Mouse (Mus musculus) liver, postnatal 0 days (tissue): Measurements from ENCODE around the gene Mroh2a. TPM values are rescaled to one million over a fixed set of nuclear protein-coding genes. Genes with fewer than 3 reads are reported as not detected.
A peak's percentile ranks its signal among the peaks of the same experiment; 100 is the strongest.

Experiments
- ATAC-seq: fragments of 200-750 bp; cut with Nextera tagmentation; 2 replicates; pipeline ENCODE4 v1.8.0; 2017; ENCODE audit warnings: mild to moderate bottlenecking, moderate library complexity
- DNase-seq: peaks from one replicate; pipeline ENCODE4 v3.0.0-alpha.2; 2016
- H3K27ac ChIP-seq: fragments of 300-500 bp; sonication (generic); 2 replicates; pipeline ENCODE4 v1.5.1; 2014; ENCODE audit warnings: antibody characterized with exemption, moderate library complexity, mild to moderate bottlenecking, low read depth
- H3K27me3 ChIP-seq: fragments of 300-500 bp; sonication (generic); 2 replicates; pipeline ENCODE4 v1.6.1; 2014; ENCODE audit warnings: low read length, control low read depth, mixed read lengths; ENCODE audit not compliant: insufficient read depth
- H3K36me3 ChIP-seq: fragments of 300-500 bp; sonication (generic); replicated peaks from 2 replicates; pipeline ENCODE4 v1.6.1; 2014; ENCODE audit warnings: mild to moderate bottlenecking, control low read depth, low read length, moderate library complexity, mixed read lengths; ENCODE audit not compliant: insufficient read depth
- H3K4me1 ChIP-seq: fragments of 300-500 bp; sonication (generic); 2 replicates; pipeline ENCODE4 v1.6.1; 2014; ENCODE audit warnings: antibody characterized with exemption, mild to moderate bottlenecking, control low read depth; ENCODE audit not compliant: insufficient read depth
- H3K4me2 ChIP-seq: fragments of 300-500 bp; sonication (generic); 2 replicates; pipeline ENCODE4 v1.6.1; 2014; ENCODE audit warnings: low read depth, mild to moderate bottlenecking, low read length, moderate library complexity, mixed read lengths
- H3K4me3 ChIP-seq: fragments of 300-500 bp; sonication (generic); 2 replicates; pipeline ENCODE4 v1.5.1; 2014; ENCODE audit warnings: low read depth, low read length
- H3K9ac ChIP-seq: fragments of 300-500 bp; sonication (generic); replicated peaks from 2 replicates; pipeline ENCODE4 v1.6.1; 2014; ENCODE audit warnings: mild to moderate bottlenecking, moderate library complexity
- H3K9me3 ChIP-seq: fragments of 300-500 bp; sonication (generic); 2 replicates; pipeline ENCODE4 v1.6.1; 2016; ENCODE audit warnings: mild to moderate bottlenecking, control low read depth, low read length, mixed read lengths
- CTCF ChIP-seq: sonication (generic); IDR thresholded peaks from 2 replicates; pipeline ENCODE4 v1.5.1; 2016; ENCODE audit warnings: antibody characterized with exemption, low read depth
- EP300 ChIP-seq: IDR thresholded peaks from 2 replicates; pipeline ENCODE4 v1.6.1; 2016; ENCODE audit warnings: antibody characterized with exemption, low read depth, mild to moderate bottlenecking
- WGBS: fragments of 180-500 bp; shearing (Covaris S2); extraction: QIAGEN DNeasy Blood & Tissue Kit; methylation state at CpG from one replicate; pipeline ENCODE4 v1.1.7; 2014; ENCODE audit not compliant: insufficient replicate concordance; 5-methylcytosine and 5-hydroxymethylcytosine counted together
- polyA plus RNA-seq: library from polyadenylated mRNA; unstranded; fragments of >200 nt; fragmentation: Nextera tagmentation; extraction: Ambion mirVana; gene quantifications from 2 replicates; pipeline ENCODE4 v1.2.1, GENCODE M21; 2015

The Mroh2a gene
- polyA plus RNA-seq, 1 experiment from 2014 or later, result 0.61 TPM

DNA sequence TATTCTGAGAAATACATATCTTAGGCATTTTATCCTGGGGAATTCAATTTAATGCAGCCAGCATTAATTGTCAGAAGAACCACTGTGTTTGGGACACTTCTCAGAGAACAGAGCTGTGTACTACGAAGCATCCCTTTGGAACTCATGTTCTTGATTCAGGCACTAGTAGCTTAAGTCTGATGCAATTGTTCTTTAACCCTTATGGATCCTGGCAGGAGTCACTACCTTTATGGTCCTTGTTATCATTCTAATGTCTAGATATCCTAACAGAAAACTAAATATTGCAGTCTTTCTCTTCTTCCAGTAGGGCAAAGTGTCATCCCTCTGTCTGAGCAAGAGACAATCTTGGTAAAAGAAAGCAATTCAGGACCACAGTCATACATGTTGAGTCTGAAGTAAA, 13.7 kb upstream of the Mroh2a start:
- peaks cover 46% of the 10 kb centered on the region for H3K9me3 ChIP-seq
- no peak for DNase-seq
- no peaks in the 10 kb centered on the region for H3K36me3 ChIP-seq
- TF ChIP-seq CTCF (no peak), EP300 (no peak)
- peak; percentile 17 for ATAC-seq
- 64% methylated on average over 1 of the region's 1 CpGs for WGBS
- H3K27me3 ChIP-seq, result no peaks in the 10 kb centered on the region
- peak overlapping the region; percentile 1; the same call in 1 of the 2 replicates for H3K4me2 ChIP-seq
- H3K4me1 ChIP-seq, result no peaks in the 10 kb centered on the region
- H3K27ac ChIP-seq, result peak overlapping the region; percentile 31; the same call in 1 of the 2 replicates
- peak overlapping the region; percentile 1; the same call in 1 of the 2 replicates for H3K4me3 ChIP-seq
- no peak overlapping the region for H3K9ac ChIP-seq

- H3K4me3 ChIP-seq, result 0 out of 2 replicates have a peak overlapping the region, but pooled peaks have one; percentile 0
- DNase-seq (peak; percentile 56), ATAC-seq (peak; percentile 74)
- H3K36me3 ChIP-seq, result no peaks in the 10 kb centered on the region
- whole genome bisulfite sequencing, result 68% methylated on average over 2 of the region's 2 CpGs
- TF ChIP-seq CTCF, result no peak
- no peak for TF ChIP-seq EP300
- 0 out of 2 replicates have a peak overlapping the region, but pooled peaks have one; percentile 1 for H3K9ac ChIP-seq
- H3K4me1 ChIP-seq, result no peaks in the 10 kb centered on the region
- peak overlapping the region; percentile 2 for H3K4me2 ChIP-seq
- peak overlapping the region; percentile 4 for H3K27ac ChIP-seq
- no peaks in the 10 kb centered on the region for H3K27me3 ChIP-seq
- peaks cover 46% of the 10 kb centered on the region for H3K9me3 ChIP-seq
These were observed 12.9 kb upstream of the Mroh2a start for GRCm38 (mm10) chr1:88213766-88214461.

- no peaks in the 10 kb centered on the region for H3K4me1 ChIP-seq
- TF ChIP-seq EP300, result no peak
- no peak for TF ChIP-seq CTCF
- H3K36me3 ChIP-seq, result no peaks in the 10 kb centered on the region
- 0 out of 2 replicates have a peak overlapping the region, but pooled peaks have one; percentile 1 for H3K9ac ChIP-seq
- ATAC-seq (no peak), DNase-seq (no peak)
- H3K27ac ChIP-seq, result peak overlapping the region; percentile 4; the same call in 1 of the 2 replicates
- H3K9me3 ChIP-seq, result peaks cover 46% of the 10 kb centered on the region
- 0 out of 2 replicates have a peak overlapping the region, but pooled peaks have one; percentile 0 for H3K4me3 ChIP-seq
- H3K27me3 ChIP-seq, result no peaks in the 10 kb centered on the region
- WGBS, result 72% methylated on average over 2 of the region's 2 CpGs
- peak overlapping the region; percentile 2 for H3K4me2 ChIP-seq
These were observed 12.3 kb upstream of the Mroh2a start for GRCm38 (mm10) chr1:88214462-88214952.

- 58% methylated on average over 10 of the region's 10 CpGs for WGBS
- TF ChIP-seq EP300, result no peak
- H3K27me3 ChIP-seq, result no peaks in the 10 kb centered on the region
- no peak overlapping the region for H3K4me2 ChIP-seq
- no peaks in the 10 kb centered on the region for H3K36me3 ChIP-seq
- no peaks in the 10 kb centered on the region for H3K4me1 ChIP-seq
- H3K9ac ChIP-seq, result no peak overlapping the region
- ATAC-seq (no peak), DNase-seq (no peak)
- no peak overlapping the region for H3K4me3 ChIP-seq
- H3K27ac ChIP-seq, result no peak overlapping the region
- H3K9me3 ChIP-seq, result peaks cover 46% of the 10 kb centered on the region
These were observed 11.1 kb upstream of the Mroh2a start for GRCm38 (mm10) chr1:88215466-88216380.

GRCm38 (mm10) chr1:88216551-88216950, 10.2 kb upstream of the Mroh2a start:
- no peak overlapping the region for H3K4me2 ChIP-seq
- no peak overlapping the region for H3K4me3 ChIP-seq
- no peaks in the 10 kb centered on the region for H3K27me3 ChIP-seq
- WGBS, result 52% methylated on average over 2 of the region's 2 CpGs
- H3K4me1 ChIP-seq, result no peaks in the 10 kb centered on the region
- no peak for ATAC-seq
- no peak for TF ChIP-seq EP300
- no peaks in the 10 kb centered on the region for H3K36me3 ChIP-seq
- H3K27ac ChIP-seq, result no peak overlapping the region
- peaks cover 46% of the 10 kb centered on the region for H3K9me3 ChIP-seq
- no peak overlapping the region for H3K9ac ChIP-seq
- no peak for DNase-seq

- Histone ChIP-seq H3K4me3 (no peak overlapping the region), H3K4me1 (no peaks in the 10 kb centered on the region), H3K4me2 (no peak overlapping the region), H3K9me3 (peaks cover 43% of the 10 kb centered on the region), H3K27me3 (no peaks in the 10 kb centered on the region), H3K9ac (no peak overlapping the region), H3K27ac (no peak overlapping the region), H3K36me3 (no peaks in the 10 kb centered on the region)
- TF ChIP-seq EP300, result no peak
- TF ChIP-seq CTCF, result no peak
- ATAC-seq (no peak), DNase-seq (no peak)
- WGBS, result 54% methylated on average over 2 of the region's 2 CpGs
These were observed 9.6 kb upstream of the Mroh2a start for GRCm38 (mm10) chr1:88217144-88217543.
